Mouse (Mus musculus) liver, postnatal 0 days (tissue): ENCODE data around the gene Tyw3. TPM values are rescaled to one million over a fixed set of nuclear protein-coding genes. Genes with fewer than 3 reads are reported as not detected.

ENCODE experiments used
- ATAC-seq: fragments of 200-750 bp; cut with Nextera tagmentation; 2 replicates; pipeline ENCODE4 v1.8.0; 2017; ENCODE audit warnings: mild to moderate bottlenecking, moderate library complexity
- DNase-seq: peaks from one replicate; pipeline ENCODE4 v3.0.0-alpha.2; 2016
- H3K27ac ChIP-seq: fragments of 300-500 bp; sonication (generic); 2 replicates; pipeline ENCODE4 v1.5.1; 2014; ENCODE audit warnings: antibody characterized with exemption, moderate library complexity, mild to moderate bottlenecking, low read depth
- H3K27me3 ChIP-seq: fragments of 300-500 bp; sonication (generic); 2 replicates; pipeline ENCODE4 v1.6.1; 2014; ENCODE audit warnings: low read length, control low read depth, mixed read lengths; ENCODE audit not compliant: insufficient read depth
- H3K36me3 ChIP-seq: fragments of 300-500 bp; sonication (generic); replicated peaks from 2 replicates; pipeline ENCODE4 v1.6.1; 2014; ENCODE audit warnings: mild to moderate bottlenecking, control low read depth, low read length, moderate library complexity, mixed read lengths; ENCODE audit not compliant: insufficient read depth
- H3K4me1 ChIP-seq: fragments of 300-500 bp; sonication (generic); 2 replicates; pipeline ENCODE4 v1.6.1; 2014; ENCODE audit warnings: antibody characterized with exemption, mild to moderate bottlenecking, control low read depth; ENCODE audit not compliant: insufficient read depth
- H3K4me2 ChIP-seq: fragments of 300-500 bp; sonication (generic); 2 replicates; pipeline ENCODE4 v1.6.1; 2014; ENCODE audit warnings: low read depth, mild to moderate bottlenecking, low read length, moderate library complexity, mixed read lengths
- H3K4me3 ChIP-seq: fragments of 300-500 bp; sonication (generic); 2 replicates; pipeline ENCODE4 v1.5.1; 2014; ENCODE audit warnings: low read depth, low read length
- H3K9ac ChIP-seq: fragments of 300-500 bp; sonication (generic); replicated peaks from 2 replicates; pipeline ENCODE4 v1.6.1; 2014; ENCODE audit warnings: mild to moderate bottlenecking, moderate library complexity
- H3K9me3 ChIP-seq: fragments of 300-500 bp; sonication (generic); 2 replicates; pipeline ENCODE4 v1.6.1; 2016; ENCODE audit warnings: mild to moderate bottlenecking, control low read depth, low read length, mixed read lengths
- CTCF ChIP-seq: sonication (generic); IDR thresholded peaks from 2 replicates; pipeline ENCODE4 v1.5.1; 2016; ENCODE audit warnings: antibody characterized with exemption, low read depth
- EP300 ChIP-seq: IDR thresholded peaks from 2 replicates; pipeline ENCODE4 v1.6.1; 2016; ENCODE audit warnings: antibody characterized with exemption, low read depth, mild to moderate bottlenecking
- WGBS: fragments of 180-500 bp; shearing (Covaris S2); extraction: QIAGEN DNeasy Blood & Tissue Kit; methylation state at CpG from one replicate; pipeline ENCODE4 v1.1.7; 2014; ENCODE audit not compliant: insufficient replicate concordance; 5-methylcytosine and 5-hydroxymethylcytosine counted together
- polyA plus RNA-seq: library from polyadenylated mRNA; unstranded; fragments of >200 nt; fragmentation: Nextera tagmentation; extraction: Ambion mirVana; gene quantifications from 2 replicates; pipeline ENCODE4 v1.2.1, GENCODE M21; 2015

Gene Tyw3
- polyA plus RNA-seq, 1 experiment from 2014 or later, result 2.5 TPM

GRCm38 (mm10) chr3:154550326-154551034 lies 46.4 kb downstream of the Tyw3 start:
- no peaks in the 10 kb centered on the region for H3K4me1 ChIP-seq
- H3K4me3 ChIP-seq, result no peak overlapping the region
- H3K27me3 ChIP-seq, result 0 out of 2 replicates have a peak, but pooled peaks cover 8% of the 10 kb centered on the region
- H3K9me3 ChIP-seq, result no peaks in the 10 kb centered on the region
- TF ChIP-seq CTCF (no peak), EP300 (no peak)
- 71% methylated on average over 17 of the region's 17 CpGs for WGBS
- H3K9ac ChIP-seq, result no peak overlapping the region
- H3K27ac ChIP-seq, result no peak overlapping the region
- H3K36me3 ChIP-seq, result no peaks in the 10 kb centered on the region
- DNase-seq (no peak), ATAC-seq (no peak)
- no peak overlapping the region for H3K4me2 ChIP-seq

- no peak for ATAC-seq
- H3K4me2 ChIP-seq, result no peak overlapping the region
- no peaks in the 10 kb centered on the region for H3K9me3 ChIP-seq
- WGBS, result 12% methylated on average over 8 of the region's 8 CpGs
- no peak overlapping the region for H3K4me3 ChIP-seq
- TF ChIP-seq EP300 (no peak), CTCF (no peak)
- H3K27ac ChIP-seq, result no peak overlapping the region
- no peaks in the 10 kb centered on the region for H3K36me3 ChIP-seq
- H3K9ac ChIP-seq, result no peak overlapping the region
- DNase-seq, result no peak
- H3K4me1 ChIP-seq, result no peaks in the 10 kb centered on the region
- H3K27me3 ChIP-seq, result 0 out of 2 replicates have a peak, but pooled peaks cover 8% of the 10 kb centered on the region
Observed at GRCm38 (mm10) chr3:154548868-154549301, 48.0 kb downstream of the Tyw3 start.

GRCm38 (mm10) chr3:154547549-154548426 lies 49.1 kb downstream of the Tyw3 start:
- no peak for ATAC-seq
- TF ChIP-seq CTCF, result no peak
- no peak for TF ChIP-seq EP300
- H3K4me1 ChIP-seq, result no peaks in the 10 kb centered on the region
- WGBS, result 12% methylated on average over 20 of the region's 20 CpGs
- H3K36me3 ChIP-seq, result no peaks in the 10 kb centered on the region
- no peak overlapping the region for H3K4me3 ChIP-seq
- 0 out of 2 replicates have a peak, but pooled peaks cover 8% of the 10 kb centered on the region for H3K27me3 ChIP-seq
- DNase-seq, result no peak
- no peaks in the 10 kb centered on the region for H3K9me3 ChIP-seq
- H3K9ac ChIP-seq, result no peak overlapping the region
- no peak overlapping the region for H3K4me2 ChIP-seq
- H3K27ac ChIP-seq, result no peak overlapping the region

DNA sequence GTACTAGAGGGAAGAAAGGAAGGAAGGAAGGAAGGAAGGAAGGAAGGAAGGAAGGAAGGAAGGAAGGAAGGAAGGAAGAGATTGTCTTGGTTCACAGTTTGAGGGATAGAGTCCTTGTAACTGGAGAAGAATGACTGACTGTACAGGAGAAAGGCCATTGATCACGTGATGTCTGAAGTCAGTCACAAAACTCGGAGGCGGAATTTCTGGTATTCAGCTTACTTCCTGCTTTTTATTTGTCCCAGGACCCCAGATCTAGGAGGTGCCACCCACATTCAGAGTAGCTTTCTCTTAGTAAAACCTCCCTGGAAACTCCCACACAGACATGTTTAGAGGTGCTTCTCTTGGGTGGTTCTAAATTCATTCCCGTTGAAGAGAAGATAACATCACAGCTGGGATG lies 50.7 kb downstream of the Tyw3 start:
- no peak overlapping the region for H3K27ac ChIP-seq
- no peak overlapping the region for H3K4me2 ChIP-seq
- no peaks in the 10 kb centered on the region for H3K4me1 ChIP-seq
- no peak overlapping the region for H3K9ac ChIP-seq
- H3K9me3 ChIP-seq, result no peaks in the 10 kb centered on the region
- H3K27me3 ChIP-seq, result 0 out of 2 replicates have a peak, but pooled peaks cover 8% of the 10 kb centered on the region
- ATAC-seq (no peak), DNase-seq (no peak)
- H3K36me3 ChIP-seq, result no peaks in the 10 kb centered on the region
- TF ChIP-seq CTCF, result no peak
- H3K4me3 ChIP-seq, result no peak overlapping the region
- 49% methylated on average over 4 of the region's 4 CpGs for WGBS

- Histone ChIP-seq H3K36me3 (no peaks in the 10 kb centered on the region), H3K9me3 (no peaks in the 10 kb centered on the region), H3K4me2 (no peak overlapping the region), H3K27ac (no peak overlapping the region), H3K27me3 (no peaks in the 10 kb centered on the region), H3K9ac (no peak overlapping the region), H3K4me3 (no peak overlapping the region), H3K4me1 (no peaks in the 10 kb centered on the region)
- WGBS, result 52% methylated on average over 10 of the region's 10 CpGs
- no peak for ATAC-seq
- no peak for TF ChIP-seq CTCF
- TF ChIP-seq EP300, result no peak
- no peak for DNase-seq
Observed at GRCm38 (mm10) chr3:154540086-154540911, 56.6 kb downstream of the Tyw3 start.
